Mouse (Mus musculus): ENCODE measurements around the gene Timd4. TPM values are rescaled to one million over a fixed set of nuclear protein-coding genes. Genes with fewer than 3 reads are reported as not detected.

The Timd4 gene
- 3.3 TPM for polyA plus RNA-seq (2014; fragmentation: Illumina TruSeq; extraction: RNeasy Lipid Tissue Mini Kit (QIAGEN cat#74804); ENCODE audit: low read depth, low replicate concordance)

DNA sequence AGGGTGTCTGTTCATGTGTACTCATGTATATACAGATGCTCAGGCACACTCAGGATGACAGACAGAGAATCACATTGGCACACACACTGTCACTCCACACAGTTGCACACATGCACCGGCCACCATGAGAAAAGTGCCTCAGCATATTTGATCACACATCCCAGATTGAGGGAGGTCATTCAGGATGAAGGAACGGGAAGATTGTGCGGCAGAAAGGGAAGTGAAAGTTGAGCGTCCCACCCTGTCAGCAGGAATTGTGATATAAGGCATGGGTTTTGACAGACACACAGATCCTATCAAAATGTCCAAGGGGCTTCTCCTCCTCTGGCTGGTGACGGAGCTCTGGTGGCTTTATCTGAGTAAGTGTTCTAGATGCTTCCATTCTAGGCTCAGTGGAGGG, at the start of gene Timd4:
Gene Timd4, plus strand, starts transcription at position 290 of the 400 bp plus-strand sequence.

Other genes with a start within 250 kb of the Timd4 start
- not detected for gene BC053393, start 239.3 kb upstream of the Timd4 start, polyA plus RNA-seq (2014; fragmentation: Illumina TruSeq; extraction: RNeasy Lipid Tissue Mini Kit (QIAGEN cat#74804); ENCODE audit: low read depth, low replicate concordance)
- not detected for gene Dppa1, start 181.5 kb upstream of the Timd4 start, polyA plus RNA-seq (2014; fragmentation: Illumina TruSeq; extraction: RNeasy Lipid Tissue Mini Kit (QIAGEN cat#74804); ENCODE audit: low read depth, low replicate concordance)
- gene Timd2, start 103.7 kb upstream of the Timd4 start, polyA plus RNA-seq (2014; fragmentation: Illumina TruSeq; extraction: RNeasy Lipid Tissue Mini Kit (QIAGEN cat#74804); ENCODE audit: low read depth, low replicate concordance) = 1.4 TPM
- not detected for gene Havcr1, start 75.7 kb upstream of the Timd4 start, polyA plus RNA-seq (2014; fragmentation: Illumina TruSeq; extraction: RNeasy Lipid Tissue Mini Kit (QIAGEN cat#74804); ENCODE audit: low read depth, low replicate concordance)

Data from adipose tissue, adult 10 weeks (tissue).